Mouse (Mus musculus): ENCODE measurements around the gene R3hcc1l.

Gene R3hcc1l

GRCm38 (mm10) chr19:42558701-42559100, 40.1 kb downstream of the R3hcc1l start:
- no peak for DNase-seq

- DNase-seq: no peak
These were observed 43.4 kb downstream of the R3hcc1l start for GRCm38 (mm10) chr19:42561991-42562390.

GRCm38 (mm10) chr19:42562981-42563380, 44.4 kb downstream of the R3hcc1l start:
- no peak for DNase-seq

GRCm38 (mm10) chr19:42563726-42564270, 45.2 kb downstream of the R3hcc1l start:
- no peak for DNase-seq

DNA sequence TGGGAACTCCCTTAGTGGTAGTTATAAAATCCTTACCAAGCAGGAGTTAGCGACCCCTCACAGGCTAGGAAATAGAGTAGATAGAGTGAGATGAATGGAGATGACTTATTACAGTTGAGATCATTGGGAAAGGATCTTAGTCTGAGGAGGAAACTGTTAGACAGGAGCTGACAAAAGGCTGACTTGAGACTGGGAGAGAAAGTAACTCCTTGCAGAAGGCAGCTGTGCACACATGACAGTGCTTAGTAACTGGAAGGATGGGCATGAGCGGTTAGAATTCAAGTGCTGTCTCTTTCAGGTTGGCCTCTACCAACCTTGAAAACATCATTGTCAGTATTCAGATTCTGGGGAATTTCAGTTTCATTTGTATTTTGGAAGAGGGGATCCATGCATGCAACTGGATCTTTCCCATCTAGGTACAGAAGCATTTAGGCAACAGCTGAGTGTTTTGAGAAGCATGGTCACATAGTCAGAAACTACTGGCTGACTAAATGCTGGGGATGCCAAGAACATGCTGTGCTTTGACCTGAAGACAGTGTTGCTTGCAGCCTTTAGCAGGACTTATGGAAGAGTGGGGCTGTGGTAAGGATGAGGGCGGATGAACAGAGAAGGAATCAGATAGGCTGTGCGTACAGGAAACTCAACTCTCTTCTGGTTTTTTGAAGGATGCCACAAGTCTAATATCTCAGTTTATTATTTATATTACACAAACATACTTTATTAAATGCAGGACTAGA, 47.9 kb downstream of the R3hcc1l start:
- DNase-seq: no peak

DNA sequence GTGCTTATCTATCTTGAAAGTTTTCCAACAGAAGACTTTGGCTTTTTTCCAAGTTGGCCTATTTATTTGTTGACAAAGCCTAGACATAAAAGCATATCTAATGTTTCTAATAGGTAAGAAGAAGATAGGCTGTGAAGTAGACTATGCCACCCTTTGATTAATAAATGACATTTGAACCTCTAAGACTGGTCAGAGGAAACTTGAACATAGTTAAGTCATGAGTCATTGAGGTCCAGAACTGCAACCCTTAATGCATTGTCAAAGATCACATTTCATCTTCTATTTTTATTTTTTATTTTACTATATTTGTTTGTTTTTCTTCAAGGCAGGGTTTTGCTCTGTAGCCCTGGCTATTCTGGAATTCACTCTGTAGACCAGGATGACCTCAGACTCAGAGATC, 48.5 kb downstream of the R3hcc1l start:
- no peak for DNase-seq

DNA sequence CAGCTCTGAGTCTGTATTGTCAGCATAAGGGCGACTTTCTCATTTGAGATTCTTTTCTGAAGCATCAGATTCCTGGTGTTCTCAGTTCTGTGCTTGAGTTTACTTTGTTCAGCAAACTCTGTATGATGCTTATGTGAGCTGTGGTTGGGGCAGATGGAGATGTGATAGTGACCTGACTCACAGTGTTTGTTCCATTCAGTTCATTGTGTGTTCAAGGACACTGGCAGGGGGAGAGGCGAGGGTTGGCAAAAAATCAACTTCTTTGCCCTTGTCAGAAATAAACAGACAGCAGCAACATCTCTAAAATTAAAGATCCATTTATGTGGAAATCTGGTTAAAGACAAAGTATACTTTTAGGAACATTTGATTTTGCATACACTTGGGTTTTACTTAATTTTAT, 50.5 kb downstream of the R3hcc1l start:
- DNase-seq: no peak

DNA sequence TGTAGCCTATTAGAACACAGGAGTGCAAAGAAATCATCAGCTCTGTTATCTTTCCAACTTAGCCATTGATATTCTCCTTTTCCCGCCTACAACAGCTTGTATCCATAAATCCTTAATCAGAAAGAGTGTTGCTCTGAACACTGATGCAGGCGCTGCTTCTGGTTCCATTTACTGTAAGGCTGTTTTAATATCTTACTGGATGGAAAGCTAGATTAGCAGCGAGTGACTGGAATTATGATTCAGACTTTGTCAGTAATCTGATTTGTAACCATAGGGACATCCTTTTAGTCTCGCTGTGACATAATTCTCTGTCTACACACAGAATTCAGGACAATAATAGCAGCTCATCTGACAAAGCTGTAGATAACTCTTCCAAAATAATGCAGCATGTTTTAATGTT, 52.7 kb downstream of the R3hcc1l start:
- no peak for DNase-seq

DNA sequence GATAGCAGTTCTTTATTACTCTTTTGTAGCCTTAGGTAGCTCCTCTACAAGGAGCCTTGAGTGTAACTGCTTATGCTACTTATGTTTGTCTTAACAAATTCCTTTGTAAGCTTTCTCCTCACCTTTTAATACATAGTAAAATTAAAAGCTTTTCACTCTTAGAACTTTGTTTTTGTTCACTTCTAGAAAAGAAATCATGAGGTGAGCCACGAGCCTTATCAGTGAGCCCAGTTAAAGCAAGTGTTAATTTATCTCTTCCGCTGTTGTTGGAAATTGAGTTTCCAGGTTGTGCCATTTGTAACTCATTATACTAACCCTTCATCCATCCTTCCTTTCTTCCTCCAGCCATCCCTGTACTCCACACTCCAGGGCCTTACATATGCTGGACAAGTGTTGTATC, 56.8 kb downstream of the R3hcc1l start:
- no peak for DNase-seq

GRCm38 (mm10) chr19:42576856-42577255, 58.3 kb downstream of the R3hcc1l start:
- no peak for DNase-seq

- no peak for DNase-seq
These were observed 60.1 kb downstream of the R3hcc1l start for GRCm38 (mm10) chr19:42578631-42579030.

DNA sequence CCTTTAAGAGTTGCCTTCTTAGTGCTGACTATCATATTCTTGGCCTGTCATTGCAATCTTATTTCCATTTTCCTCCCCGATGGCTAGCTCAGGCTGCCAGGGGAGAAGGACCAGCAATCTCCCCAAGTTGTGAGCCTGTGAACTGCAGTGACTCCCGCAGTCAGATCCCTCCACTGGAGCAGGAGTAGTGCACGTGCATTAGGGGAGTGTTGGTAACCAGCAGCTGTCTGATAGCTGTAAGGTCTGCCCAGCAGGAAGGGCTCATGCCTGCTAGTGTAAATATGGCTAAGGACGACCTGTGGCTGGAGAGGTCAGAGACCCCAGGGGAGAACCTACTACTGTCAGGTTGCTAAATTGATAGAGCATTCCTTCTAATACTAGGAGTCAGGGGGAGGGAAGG, 62.1 kb downstream of the R3hcc1l start:
- DNase-seq: no peak

GRCm38 (mm10) chr19:42582811-42583370, 64.3 kb downstream of the R3hcc1l start:
- no peak for DNase-seq

- DNase-seq: no peak
These were observed 65.1 kb downstream of the R3hcc1l start for GRCm38 (mm10) chr19:42583677-42584076.

DNA sequence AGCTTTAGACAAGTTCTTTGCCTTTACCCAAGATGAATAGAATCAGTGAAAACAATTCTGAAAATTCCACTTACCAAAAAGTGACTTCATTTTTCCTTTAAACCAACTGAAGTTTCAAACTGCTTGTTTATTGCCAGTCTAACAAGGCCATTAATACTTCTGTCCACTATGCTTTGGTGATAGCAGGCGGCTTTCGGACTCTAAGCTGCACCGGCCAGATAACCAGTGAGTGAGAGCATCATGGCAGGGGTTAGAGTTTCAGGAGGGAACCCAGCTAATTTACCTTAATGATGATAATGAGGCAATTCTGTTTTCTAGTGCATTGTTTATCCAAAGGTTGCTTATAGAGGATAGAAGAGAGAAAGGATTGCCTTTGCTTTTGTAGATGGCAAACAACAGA, 65.6 kb downstream of the R3hcc1l start:
- DNase-seq: no peak

GRCm38 (mm10) chr19:42587704-42588103, 69.1 kb downstream of the R3hcc1l start:
- DNase-seq: no peak

- no peak for DNase-seq
These were observed 70.7 kb downstream of the R3hcc1l start for GRCm38 (mm10) chr19:42589246-42589645.

GRCm38 (mm10) chr19:42591534-42591933, 73.0 kb downstream of the R3hcc1l start:
- no peak for DNase-seq

- DNase-seq: no peak
These were observed 74.9 kb downstream of the R3hcc1l start for GRCm38 (mm10) chr19:42593456-42593855.

- no peak for DNase-seq
These were observed 76.5 kb downstream of the R3hcc1l start for GRCm38 (mm10) chr19:42595066-42595465.

GRCm38 (mm10) chr19:42597286-42597685, 78.7 kb downstream of the R3hcc1l start:
- no peak for DNase-seq

DNA sequence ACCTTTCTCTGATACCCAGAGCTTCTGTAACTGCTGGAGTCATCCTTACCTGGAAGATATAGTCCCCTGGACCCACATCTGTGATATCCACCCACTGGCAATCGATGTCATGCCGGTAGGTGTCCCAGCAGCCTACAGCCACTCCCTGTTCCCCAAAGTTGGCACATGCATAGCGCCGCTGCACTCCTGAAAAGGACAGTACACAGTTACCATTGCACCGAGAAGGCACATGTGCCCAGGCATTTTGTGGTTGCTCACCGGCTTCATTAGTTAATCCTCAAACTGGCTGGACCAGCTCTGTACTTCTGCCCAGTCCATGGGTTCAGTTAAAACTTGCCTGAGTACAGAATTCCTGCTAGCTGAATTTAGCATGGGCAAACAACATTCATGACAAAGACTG, 79.3 kb downstream of the R3hcc1l start:
- DNase-seq: no peak

GRCm38 (mm10) chr19:42599891-42600290, 81.3 kb downstream of the R3hcc1l start:
- no peak for DNase-seq

GRCm38 (mm10) chr19:42600591-42600990, 82.0 kb downstream of the R3hcc1l start:
- no peak for DNase-seq

- no peak for DNase-seq
These were observed 82.9 kb downstream of the R3hcc1l start for GRCm38 (mm10) chr19:42601445-42601844.
